Mouse (Mus musculus): ENCODE measurements around the gene Fggy. TPM values are rescaled to one million over a fixed set of nuclear protein-coding genes. Genes with fewer than 3 reads are reported as not detected.

The Fggy gene
- polyA plus RNA-seq, 1 experiment, result 24.5 TPM

DNA sequence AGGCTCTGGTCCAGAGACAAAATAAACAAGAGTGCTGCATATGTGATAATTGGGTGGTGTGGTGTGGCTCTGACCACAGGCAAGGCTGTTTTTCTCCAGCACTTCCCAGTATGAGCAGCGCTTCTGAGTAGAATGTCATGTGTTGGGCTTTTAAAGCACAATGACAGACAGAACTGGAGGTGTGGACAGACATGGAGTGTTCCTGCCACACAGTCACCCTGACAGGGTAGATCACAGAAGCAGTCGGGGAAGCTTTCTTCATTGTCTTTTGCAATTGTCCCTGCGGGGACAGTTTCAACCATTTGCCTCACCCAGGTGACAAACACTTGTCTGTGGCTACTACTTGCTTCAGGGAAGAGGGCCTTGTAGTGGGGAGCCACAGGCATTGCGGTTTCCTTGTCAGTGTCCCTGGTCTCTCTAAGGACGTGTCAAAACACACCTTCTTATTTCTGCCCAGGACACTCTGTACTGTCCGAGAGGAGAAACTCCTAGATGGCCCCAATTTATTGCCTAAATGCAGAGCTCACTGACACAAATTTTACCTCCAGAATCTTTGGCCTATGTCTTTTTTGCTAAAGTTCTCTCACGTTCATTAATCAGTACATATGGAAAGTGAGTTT lies 183.9 kb downstream of the Fggy start:
- H3K4me1 ChIP-seq (ENCODE audit: control insufficient read depth, insufficient read depth, insufficient read length, low read length), result peaks cover 6% of the 10 kb centered on the region
- H3K4me3 ChIP-seq (ENCODE audit: insufficient read depth, low read depth, low read length), result no peak overlapping the region
- no peak overlapping the region for H3K27ac ChIP-seq (replicated peaks; ENCODE audit: low read depth, low read length)

DNA sequence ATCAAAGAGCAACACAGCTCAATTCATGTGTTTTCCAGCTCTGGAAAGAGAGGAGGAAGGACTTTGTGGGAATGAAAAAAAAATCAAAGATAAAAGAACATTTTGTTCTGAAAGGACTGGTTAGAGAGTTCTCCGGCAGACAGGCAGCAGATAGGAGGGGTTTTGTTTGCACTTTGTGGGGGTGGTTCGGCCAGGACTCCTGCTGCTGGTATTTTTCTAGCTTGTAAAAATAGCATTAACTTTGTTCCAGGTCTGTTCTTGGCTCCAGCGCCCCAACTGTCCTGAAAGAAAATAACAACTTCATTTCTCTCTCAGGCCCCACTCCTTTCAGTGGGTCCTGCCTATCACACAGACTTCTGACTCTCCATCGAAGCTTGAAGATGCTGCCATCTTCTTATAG lies 185.7 kb downstream of the Fggy start:
- H3K27ac ChIP-seq (replicated peaks; ENCODE audit: low read depth, low read length), result no peak overlapping the region
- H3K4me3 ChIP-seq (ENCODE audit: insufficient read depth, low read depth, low read length), result no peak overlapping the region
- H3K4me1 ChIP-seq (ENCODE audit: control insufficient read depth, insufficient read depth, insufficient read length, low read length), result peaks cover 6% of the 10 kb centered on the region

DNA sequence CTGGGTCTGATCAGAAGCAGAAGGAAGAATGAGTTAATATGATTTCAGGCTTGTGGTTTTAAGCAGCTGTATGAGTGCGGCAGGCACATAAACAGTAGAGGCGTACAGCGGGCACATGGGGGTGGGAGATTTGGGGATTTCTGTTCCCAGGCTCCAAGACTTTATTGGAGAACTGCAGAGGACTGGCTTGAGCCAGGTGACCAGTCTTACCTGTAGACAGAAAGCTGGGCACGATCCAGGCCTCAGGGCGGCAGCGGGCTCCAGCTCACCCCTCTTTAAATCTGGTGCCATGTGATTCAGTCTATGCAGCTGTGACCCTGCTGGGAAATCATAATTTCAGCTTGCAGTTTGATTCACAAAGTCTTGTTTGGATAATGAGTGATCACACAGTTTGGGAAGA lies 189.6 kb downstream of the Fggy start:
- Histone ChIP-seq H3K27ac (replicated peaks; ENCODE audit: low read depth, low read length) (no peak overlapping the region), H3K4me1 (ENCODE audit: control insufficient read depth, insufficient read depth, insufficient read length, low read length) (no peaks in the 10 kb centered on the region), H3K4me3 (ENCODE audit: insufficient read depth, low read depth, low read length) (no peak overlapping the region)

GRCm38 (mm10) chr4:95747415-95748202 lies 190.3 kb downstream of the Fggy start:
- no peak overlapping the region for H3K4me3 ChIP-seq (ENCODE audit: insufficient read depth, low read depth, low read length)
- H3K4me1 ChIP-seq (ENCODE audit: control insufficient read depth, insufficient read depth, insufficient read length, low read length), result no peaks in the 10 kb centered on the region
- H3K27ac ChIP-seq (replicated peaks; ENCODE audit: low read depth, low read length), result no peak overlapping the region

DNA sequence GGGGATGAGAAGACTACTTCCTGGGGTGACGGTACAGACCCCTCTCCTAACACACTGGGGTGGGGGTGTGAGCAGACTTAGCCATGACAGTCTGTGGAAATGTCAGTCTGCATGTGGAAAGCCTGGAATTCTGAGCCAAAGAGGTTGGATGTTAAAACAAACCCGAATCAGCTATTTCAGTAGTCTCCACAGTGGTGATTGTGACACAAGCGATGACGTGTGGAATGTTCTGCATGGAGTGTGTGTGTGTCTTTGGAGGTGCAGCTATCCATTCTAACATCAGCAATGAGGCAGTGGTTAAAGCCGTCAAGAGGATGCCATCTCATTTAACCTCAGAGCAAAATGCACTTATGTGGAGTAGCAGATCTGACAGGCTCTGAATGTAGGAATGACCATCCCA lies 192.9 kb downstream of the Fggy start:
- H3K27ac ChIP-seq (replicated peaks; ENCODE audit: low read depth, low read length), result no peak overlapping the region

GRCm38 (mm10) chr4:95752538-95753188 lies 195.4 kb downstream of the Fggy start:
- H3K4me1 ChIP-seq (ENCODE audit: control insufficient read depth, insufficient read depth, insufficient read length, low read length), result no peaks in the 10 kb centered on the region
- no peak overlapping the region for H3K27ac ChIP-seq (replicated peaks; ENCODE audit: low read depth, low read length)
- H3K4me3 ChIP-seq (ENCODE audit: insufficient read depth, low read depth, low read length), result no peak overlapping the region

More for the DNA sequence above, 192.9 kb downstream of the Fggy start:
- Histone ChIP-seq H3K4me3 (ENCODE audit: insufficient read depth, low read depth, low read length) (no peak overlapping the region), H3K4me1 (ENCODE audit: control insufficient read depth, insufficient read depth, insufficient read length, low read length) (no peaks in the 10 kb centered on the region)

DNA sequence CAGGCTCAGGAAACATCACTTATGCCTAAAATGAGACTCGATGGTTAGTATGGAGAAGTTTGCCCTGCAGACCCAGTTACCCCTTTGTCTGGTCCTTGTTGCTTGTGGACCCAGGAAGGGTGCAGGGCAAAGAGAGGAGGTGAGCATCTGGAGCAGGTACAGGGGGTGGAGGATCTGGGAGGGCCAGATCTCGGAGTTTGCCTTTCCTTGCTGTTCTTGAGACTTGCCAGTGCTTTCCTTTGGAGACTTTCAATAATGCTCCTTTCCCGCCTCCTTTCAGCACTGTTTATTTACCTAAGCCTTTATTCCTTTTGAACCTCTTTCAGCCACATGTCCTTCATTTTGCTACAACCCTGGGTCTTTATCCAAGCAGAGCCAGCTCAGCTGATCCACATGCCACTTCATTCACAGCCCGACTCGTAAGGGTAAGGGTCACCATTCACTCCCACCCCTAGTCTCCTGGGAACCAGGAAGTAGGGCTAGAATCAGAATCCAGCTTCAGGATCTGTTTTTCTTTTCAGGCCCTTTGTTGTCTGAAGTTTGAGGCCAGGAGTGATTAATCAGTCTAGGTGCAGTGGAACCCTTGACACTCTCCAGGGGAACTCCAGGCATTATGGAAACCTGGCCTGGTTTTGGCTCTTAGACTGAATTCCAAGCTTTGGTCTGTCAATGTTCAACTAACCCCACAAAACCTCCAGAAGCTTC lies 201.9 kb downstream of the Fggy start:
- H3K4me3 ChIP-seq (ENCODE audit: insufficient read depth, low read depth, low read length), result no peak overlapping the region
- no peak overlapping the region for H3K27ac ChIP-seq (replicated peaks; ENCODE audit: low read depth, low read length)
- no peaks in the 10 kb centered on the region for H3K4me1 ChIP-seq (ENCODE audit: control insufficient read depth, insufficient read depth, insufficient read length, low read length)

DNA sequence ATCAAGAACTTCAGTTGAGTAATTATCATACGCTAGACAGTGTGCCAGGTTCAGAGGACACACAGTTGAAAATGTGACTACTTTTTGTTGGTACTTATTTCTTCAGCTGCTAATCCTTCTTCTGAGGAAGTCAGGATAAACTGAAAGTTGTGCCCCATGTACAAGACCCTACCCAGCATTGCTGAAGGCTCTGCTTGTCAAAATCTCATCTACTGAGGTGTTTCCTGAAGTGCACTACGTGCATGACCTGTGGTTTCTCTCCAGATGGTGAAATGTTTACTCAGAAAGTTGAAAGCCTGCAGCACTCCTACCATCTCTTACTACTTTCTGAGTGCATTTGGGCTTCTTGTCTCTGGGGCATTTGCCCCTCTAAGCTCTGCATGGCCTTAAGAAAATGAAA lies 208.1 kb downstream of the Fggy start:
- H3K27ac ChIP-seq (replicated peaks; ENCODE audit: low read depth, low read length), result no peak overlapping the region
- no peak overlapping the region for H3K4me3 ChIP-seq (ENCODE audit: insufficient read depth, low read depth, low read length)

GRCm38 (mm10) chr4:95770469-95770868 lies 213.2 kb downstream of the Fggy start:
- Histone ChIP-seq H3K27ac (replicated peaks; ENCODE audit: low read depth, low read length) (no peak overlapping the region), H3K4me1 (ENCODE audit: control insufficient read depth, insufficient read depth, insufficient read length, low read length) (no peaks in the 10 kb centered on the region), H3K4me3 (ENCODE audit: insufficient read depth, low read depth, low read length) (no peak overlapping the region)

More for the DNA sequence above, 208.1 kb downstream of the Fggy start:
- no peaks in the 10 kb centered on the region for H3K4me1 ChIP-seq (ENCODE audit: control insufficient read depth, insufficient read depth, insufficient read length, low read length)

DNA sequence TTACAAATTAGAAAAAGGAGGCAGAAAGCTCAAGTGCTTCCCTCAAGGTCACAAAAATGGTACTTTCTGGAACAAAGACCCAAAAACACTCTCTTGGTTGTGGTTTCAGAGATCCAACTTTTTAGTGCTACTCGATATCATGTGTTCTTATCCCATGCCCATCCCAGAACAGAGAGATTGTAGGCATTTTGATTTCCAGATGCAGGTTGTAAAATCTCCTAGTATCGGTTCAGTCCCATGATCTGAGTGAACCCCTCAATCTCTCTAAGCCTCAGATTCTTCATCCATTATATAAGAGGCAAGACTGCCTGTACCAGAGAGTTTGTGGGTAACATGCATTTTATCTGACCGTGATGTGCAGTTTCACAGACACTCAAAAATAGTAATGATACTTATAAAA lies 214.2 kb downstream of the Fggy start:
- no peak overlapping the region for H3K4me3 ChIP-seq (ENCODE audit: insufficient read depth, low read depth, low read length)
- no peaks in the 10 kb centered on the region for H3K4me1 ChIP-seq (ENCODE audit: control insufficient read depth, insufficient read depth, insufficient read length, low read length)
- no peak overlapping the region for H3K27ac ChIP-seq (replicated peaks; ENCODE audit: low read depth, low read length)

DNA sequence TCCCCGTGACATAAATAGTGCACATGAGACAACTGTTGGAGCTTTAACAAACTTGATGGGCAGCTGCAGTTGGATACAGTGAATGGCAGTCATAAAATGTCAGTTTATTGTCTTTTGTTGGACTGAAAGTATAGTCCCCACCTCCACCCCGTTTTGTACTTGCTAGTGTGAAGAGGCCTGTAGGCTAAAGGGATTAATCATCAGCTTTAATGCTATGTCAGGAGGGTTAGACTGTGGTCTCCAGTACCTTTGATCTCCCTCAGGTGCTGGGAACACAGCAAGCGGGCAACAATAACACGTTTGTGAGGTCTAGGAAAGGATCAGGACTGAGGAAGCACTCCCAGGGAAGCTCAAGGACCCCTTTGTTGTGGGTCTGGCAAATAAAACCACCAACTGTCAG lies 214.6 kb downstream of the Fggy start:
- H3K4me1 ChIP-seq (ENCODE audit: control insufficient read depth, insufficient read depth, insufficient read length, low read length), result no peaks in the 10 kb centered on the region
- no peak overlapping the region for H3K4me3 ChIP-seq (ENCODE audit: insufficient read depth, low read depth, low read length)
- H3K27ac ChIP-seq (replicated peaks; ENCODE audit: low read depth, low read length), result no peak overlapping the region

GRCm38 (mm10) chr4:95772663-95773062 lies 215.4 kb downstream of the Fggy start:
- Histone ChIP-seq H3K27ac (replicated peaks; ENCODE audit: low read depth, low read length) (no peak overlapping the region), H3K4me1 (ENCODE audit: control insufficient read depth, insufficient read depth, insufficient read length, low read length) (no peaks in the 10 kb centered on the region), H3K4me3 (ENCODE audit: insufficient read depth, low read depth, low read length) (no peak overlapping the region)

GRCm38 (mm10) chr4:95775574-95775973 lies 218.3 kb downstream of the Fggy start:
- Histone ChIP-seq H3K27ac (replicated peaks; ENCODE audit: low read depth, low read length) (no peak overlapping the region), H3K4me1 (ENCODE audit: control insufficient read depth, insufficient read depth, insufficient read length, low read length) (no peaks in the 10 kb centered on the region), H3K4me3 (ENCODE audit: insufficient read depth, low read depth, low read length) (no peak overlapping the region)

- Histone ChIP-seq H3K4me1 (ENCODE audit: control insufficient read depth, insufficient read depth, insufficient read length, low read length) (no peaks in the 10 kb centered on the region), H3K27ac (replicated peaks; ENCODE audit: low read depth, low read length) (no peak overlapping the region), H3K4me3 (ENCODE audit: insufficient read depth, low read depth, low read length) (no peak overlapping the region)
Observed at GRCm38 (mm10) chr4:95777839-95778238, 220.5 kb downstream of the Fggy start.

GRCm38 (mm10) chr4:95778528-95778927 lies 221.2 kb downstream of the Fggy start:
- H3K4me1 ChIP-seq (ENCODE audit: control insufficient read depth, insufficient read depth, insufficient read length, low read length), result no peaks in the 10 kb centered on the region
- H3K27ac ChIP-seq (replicated peaks; ENCODE audit: low read depth, low read length), result no peak overlapping the region
- no peak overlapping the region for H3K4me3 ChIP-seq (ENCODE audit: insufficient read depth, low read depth, low read length)
